Mouse (Mus musculus) liver, embryonic 14.5 days (tissue): Measurements from ENCODE around the gene Col4a3.

Source experiments
- CTCF ChIP-seq: IDR thresholded peaks from 2 replicates; pipeline ENCODE4 v1.5.1; 2016; ENCODE audit warnings: antibody characterized with exemption, low read depth, control low read depth
- EP300 ChIP-seq: IDR thresholded peaks from 2 replicates; pipeline ENCODE4 v1.6.1; 2016; ENCODE audit warnings: antibody characterized with exemption, low read depth

GRCm38 (mm10) chr1:82743962-82744361, 157.2 kb downstream of the Col4a3 start:
- TF ChIP-seq CTCF (no peak), EP300 (no peak)
